8 mouse cellular contexts compared by ENCODE assay signal in the genomic region with DNA sequence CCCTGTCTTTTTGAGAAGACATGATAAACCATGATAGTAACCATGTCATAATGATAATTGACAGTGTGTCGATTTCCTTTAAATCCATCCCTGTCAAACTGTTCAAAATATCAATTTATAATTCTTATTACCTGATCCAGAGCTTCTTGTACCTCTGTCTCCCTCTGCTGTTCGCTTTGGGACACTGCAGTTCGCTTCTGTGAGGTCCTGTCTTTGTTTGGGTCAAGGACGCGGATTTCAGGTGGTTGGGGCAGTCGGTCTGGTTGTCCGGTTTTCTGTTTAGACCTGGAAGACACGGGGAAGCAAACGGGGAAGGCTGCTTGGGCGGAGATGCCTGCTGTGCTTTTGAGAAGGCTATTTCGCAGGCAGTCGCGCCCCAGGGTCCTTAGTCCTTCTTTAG. TPM values are rescaled to one million over a fixed set of nuclear protein-coding genes. Genes with fewer than 3 reads are reported as not detected.
A peak's percentile ranks its signal among the peaks of the same experiment; 100 is the strongest.
DNase-seq lines count a peak whose midpoint lies in the region; ATAC-seq and TF ChIP-seq lines count a peak whose summit lies in the region.

No protein-coding gene starts in this region.

- peak; percentile 85 for TF ChIP-seq CTCF in cortical plate, adult 2 months (IDR thresholded peaks at IDR 0.05; ENCODE audit: extremely low read depth, insufficient read depth, low read length)
- peak; percentile 93 for TF ChIP-seq CTCF in intestine, postnatal 0 days (IDR thresholded peaks at IDR 0.05; ENCODE audit: low read depth)
- TF ChIP-seq CTCF in small intestine, adult 2 months (IDR thresholded peaks at IDR 0.05; ENCODE audit: extremely low read depth, insufficient read length, insufficient replicate concordance, low read depth, low read length) = peak; percentile 65; the same call in 1 of the 2 replicates

- H3K9ac ChIP-seq in intestine, postnatal 0 days (ENCODE audit: low read depth, low read length) = no peak overlapping the region
- peak overlapping the region; percentile 54 for H3K9ac ChIP-seq in midbrain, embryonic 11.5 days (ENCODE audit: low read length)

- peak overlapping the region; percentile 47 for H3K4me2 ChIP-seq in intestine, postnatal 0 days (replicated peaks; ENCODE audit: low read depth)
- H3K4me2 ChIP-seq in midbrain, embryonic 11.5 days = peak overlapping the region; percentile 46

- H3K4me1 ChIP-seq in cortical plate, adult 2 months (ENCODE audit: control insufficient read depth, insufficient read depth, low read length) = no peaks in the 10 kb centered on the region
- H3K4me1 ChIP-seq in intestine, postnatal 0 days (replicated peaks; ENCODE audit: control insufficient read depth, insufficient read depth, low read length) = no peaks in the 10 kb centered on the region
- H3K4me1 ChIP-seq in midbrain, embryonic 11.5 days (ENCODE audit: control insufficient read depth, insufficient read depth, low read length) = peaks cover 2% of the 10 kb centered on the region; the same call in 1 of the 2 replicates
- no peaks in the 10 kb centered on the region for H3K4me1 ChIP-seq in small intestine, adult 2 months (ENCODE audit: control insufficient read depth, insufficient read depth, insufficient read length, low read length)

- intact Hi-C loops in left cerebral cortex, postnatal 36 days (cut with DNase I) = loop anchor here (5.0 to 10.0 kb wide), 2 partner anchors 116 to 158 kb away; no protein-coding TSS in a partner anchor

- peaks cover 63% of the 10 kb centered on the region for H3K27me3 ChIP-seq in intestine, postnatal 0 days (replicated peaks; ENCODE audit: control insufficient read depth, insufficient read depth, low read length)
- H3K27me3 ChIP-seq in midbrain, embryonic 11.5 days (ENCODE audit: control insufficient read depth, insufficient read depth, low read length) = peaks cover 62% of the 10 kb centered on the region
- H3K27me3 ChIP-seq in small intestine, adult 2 months (ENCODE audit: control insufficient read depth, insufficient read depth, low read length) = peaks cover 52% of the 10 kb centered on the region

- no peaks in the 10 kb centered on the region for H3K9me3 ChIP-seq in intestine, postnatal 0 days (ENCODE audit: control insufficient read depth)
- H3K9me3 ChIP-seq in midbrain, embryonic 11.5 days (ENCODE audit: control insufficient read depth, low read length) = no peaks in the 10 kb centered on the region

- H3K36me3 ChIP-seq in intestine, postnatal 0 days (ENCODE audit: control insufficient read depth, insufficient read depth) = no peaks in the 10 kb centered on the region
- H3K36me3 ChIP-seq in midbrain, embryonic 11.5 days (ENCODE audit: control insufficient read depth, insufficient read depth, low read length) = no peaks in the 10 kb centered on the region
- H3K36me3 ChIP-seq in small intestine, adult 2 months (ENCODE audit: control insufficient read depth, insufficient read depth, low read length) = no peaks in the 10 kb centered on the region

- peak; percentile 50 to 87 for DNase-seq in adrenal gland, adult (ENCODE audit: inconsistent age in 2 of 2, low spot score in 1 of 2)
- DNase-seq in adrenal gland, adult 8-10 months = no peak
- DNase-seq in left cerebral cortex, postnatal 36 days (ENCODE audit: low spot score in 2 of 2) = peak; percentile 20 to 42
- DNase-seq in midbrain, embryonic 11.5 days (ENCODE audit: low spot score, missing footprints) = peak; percentile 98

- no peak overlapping the region for H3K4me3 ChIP-seq in cortical plate, adult 2 months (ENCODE audit: insufficient read depth, low read length)
- peak overlapping the region; percentile 24 for H3K4me3 ChIP-seq in intestine, postnatal 0 days (ENCODE audit: low read depth, low read length)
- peak overlapping the region; percentile 29 for H3K4me3 ChIP-seq in midbrain, embryonic 11.5 days (ENCODE audit: low read depth, low read length)
- H3K4me3 ChIP-seq in small intestine, adult 2 months (ENCODE audit: low read depth, low read length) = no peak overlapping the region

- WGBS in intestine, postnatal 0 days = 1% methylated on average over 13 of the region's 13 CpGs
- WGBS in midbrain, embryonic 11.5 days = under 1% methylated on average over 13 of the region's 13 CpGs
- under 1% methylated on average over 13 of the region's 13 CpGs for WGBS in small intestine, adult 2 months

- H3K27ac ChIP-seq in cortical plate, adult 2 months (ENCODE audit: insufficient read depth, low read length) = no peak overlapping the region
- no peak overlapping the region for H3K27ac ChIP-seq in intestine, postnatal 0 days (ENCODE audit: low read depth, low read length)
- H3K27ac ChIP-seq in midbrain, embryonic 11.5 days (ENCODE audit: low read depth, low read length) = no peak overlapping the region
- no peak overlapping the region for H3K27ac ChIP-seq in small intestine, adult 2 months (ENCODE audit: insufficient read depth, low read depth, low read length)

- TF ChIP-seq POLR2A in cortical plate, adult 2 months (IDR thresholded peaks at IDR 0.05; ENCODE audit: extremely low read depth, insufficient read depth, low read length) = no peak
- 0 out of 2 replicates have a peak, but pooled peaks have one; percentile 15 for TF ChIP-seq POLR2A in small intestine, adult 2 months (IDR thresholded peaks at IDR 0.05; ENCODE audit: low read depth, low read length)

- peak; percentile 63 for ATAC-seq in granulocyte monocyte progenitor cell, adult 5-6 weeks (replicated peaks; ENCODE audit: poor library complexity, severe bottlenecking)
- ATAC-seq in intestine, postnatal 0 days = no peak
- no peak for ATAC-seq in midbrain, embryonic 11.5 days (ENCODE audit: low FRiP score)

RNA-seq across cellular contexts. Expression of a gene that starts 11.5 kb away (rescaled TPM):
- not detected for total RNA-seq in adrenal gland, adult 8-10 months (2022)
- polyA plus RNA-seq in cortical plate, adult 2 months (2012; rRNA removed) = not detected in 2 replicates
- not detected in 2 replicates for total RNA-seq in granulocyte monocyte progenitor cell, adult 5-6 weeks (2014; fragmentation: Nextera tagmentation)
- total RNA-seq in granulocyte monocyte progenitor cell, adult 5-6 weeks (2017) = not detected in 2 replicates
- 0.54 and 0.56 TPM in 2 replicates for polyA plus RNA-seq in intestine, postnatal 0 days (2015; fragmentation: Nextera tagmentation; extraction: Ambion mirVana)
- not detected for total RNA-seq in left cerebral cortex, postnatal 36 days (2021)
- polyA plus RNA-seq in midbrain, embryonic 11.5 days (2014; fragmentation: Nextera tagmentation; extraction: Ambion mirVana) = not detected in 2 replicates
- polyA plus RNA-seq in small intestine, adult 2 months (2012; rRNA removed) = not detected in 2 replicates

Comparison
In these comparisons a context has a peak if more than half of its experiments do, and no peak if none do; other contexts are left out.
1. H3K4me3 ChIP-seq: peak in intestine, postnatal 0 days (single experiment) and midbrain, embryonic 11.5 days (single experiment); none in cortical plate, adult 2 months (single experiment) and small intestine, adult 2 months (single experiment).
2. Peak in every context shown above with its lines, with median percentiles within 50 percentile points of each other: CTCF ChIP-seq.